Mouse (Mus musculus): ENCODE results near the gene Tmem132a. TPM values are rescaled to one million over a fixed set of nuclear protein-coding genes. Genes with fewer than 3 reads are reported as not detected.

Gene Tmem132a
- total and polyA plus RNA-seq, 3 experiments, result not detected

- H3K36me3 ChIP-seq (ENCODE audit: control insufficient read depth in 1 of 2, insufficient read depth in 2 of 2, low read length in 2 of 2), result no peaks in the 10 kb centered on the region
- H3K9ac ChIP-seq (ENCODE audit: control insufficient read depth, low read depth, low read length, poor library complexity, severe bottlenecking), result no peak overlapping the region
- no peak for DNase-seq (ENCODE audit: low read depth, low spot score)
- no peaks in the 10 kb centered on the region for H3K79me2 ChIP-seq (ENCODE audit: control insufficient read depth, insufficient read depth, low read length, poor library complexity)
- no peak overlapping the region for H3K27ac ChIP-seq (ENCODE audit: control insufficient read depth, low read depth, low read length)
- TF ChIP-seq MEF2A (IDR thresholded peaks at IDR 0.05; ENCODE audit: extremely low read depth, insufficient replicate concordance, low read depth, low read length, poor library complexity, severe bottlenecking), result no peak
- no peak for TF ChIP-seq ETS1 (IDR thresholded peaks at IDR 0.05; ENCODE audit: low read depth, low read length)
- no peak for TF ChIP-seq NRF1 (IDR thresholded peaks at IDR 0.05; ENCODE audit: insufficient read depth, low read depth, low read length, poor library complexity, severe bottlenecking)
- no peak for TF ChIP-seq UBTF (IDR thresholded peaks at IDR 0.05; ENCODE audit: borderline replicate concordance, insufficient read depth, low read depth, low read length)
- no peak for TF ChIP-seq USF1 (IDR thresholded peaks at IDR 0.05; ENCODE audit: low read depth, low read length)
- no peak for TF ChIP-seq TCF12 (IDR thresholded peaks at IDR 0.05; ENCODE audit: low read depth, low read length)
- no peak for TF ChIP-seq CHD2 (IDR thresholded peaks at IDR 0.05; ENCODE audit: low read length)
- TF ChIP-seq JUND (IDR thresholded peaks at IDR 0.05; ENCODE audit: low read depth, low read length), result no peak
- no peak for TF ChIP-seq MAFK (IDR thresholded peaks at IDR 0.05; ENCODE audit: borderline replicate concordance, low read depth, low read length)
- TF ChIP-seq MAX (IDR thresholded peaks at IDR 0.05; ENCODE audit: low read length), result no peak
- TF ChIP-seq MYC (IDR thresholded peaks at IDR 0.05; ENCODE audit: low read depth, low read length), result no peak
- no peak for TF ChIP-seq GABPA (IDR thresholded peaks at IDR 0.05; ENCODE audit: low read depth, low read length)
- no peak for TF ChIP-seq NELFE (IDR thresholded peaks at IDR 0.05; ENCODE audit: low read depth, low read length)
- TF ChIP-seq TAL1 (IDR thresholded peaks at IDR 0.05; ENCODE audit: low read length), result no peak
- no peak for TF ChIP-seq SIN3A (IDR thresholded peaks at IDR 0.05; ENCODE audit: low read length)
- no peak for TF ChIP-seq CHD1 (IDR thresholded peaks at IDR 0.05; ENCODE audit: low read depth, low read length)
- TF ChIP-seq EP300 (IDR thresholded peaks at IDR 0.05; ENCODE audit: low read depth in 1 of 2, low read length in 2 of 2), result no peak
- no peak for TF ChIP-seq RAD21 (IDR thresholded peaks at IDR 0.05; ENCODE audit: low read depth, low read length)
- no peaks in the 10 kb centered on the region for H3K9me3 ChIP-seq (replicated peaks; ENCODE audit: insufficient read depth, low read length)
- no peaks in the 10 kb centered on the region for H3K4me1 ChIP-seq (ENCODE audit: control insufficient read depth in 1 of 2, insufficient read depth in 2 of 2, low read length in 2 of 2)
- H3K27me3 ChIP-seq (ENCODE audit: control insufficient read depth in 1 of 2, insufficient read depth in 2 of 2, low read length in 2 of 2), result peaks cover 0 to 4% of the 10 kb centered on the region in 2 experiments; a peak in 1 of 4 replicates
- H3K4me3 ChIP-seq (ENCODE audit: control insufficient read depth in 1 of 2, insufficient read depth in 1 of 2, low read depth in 2 of 2, low read length in 2 of 2), result no peak overlapping the region
Measured at GRCm38 (mm10) chr19:10846150-10846549, 23.6 kb downstream of the Tmem132a start.

GRCm38 (mm10) chr19:10845454-10845853 is 24.3 kb downstream of the Tmem132a start:
- TF ChIP-seq USF2 (IDR thresholded peaks at IDR 0.05; ENCODE audit: borderline replicate concordance in 1 of 2, insufficient read depth in 1 of 2, low read depth in 1 of 2, low read length in 2 of 2) (no peak), MYB (IDR thresholded peaks at IDR 0.05; ENCODE audit: low read depth, low read length) (no peak), CTCF (IDR thresholded peaks at IDR 0.05 in 2 of 3, conservative IDR thresholded peaks at IDR 0.05 in 1 of 3; ENCODE audit: control insufficient read depth in 1 of 3, insufficient read depth in 1 of 3, low read depth in 2 of 3, low read length in 3 of 3, poor library complexity in 1 of 3, severe bottlenecking in 1 of 3) (no peak), ZKSCAN1 (IDR thresholded peaks at IDR 0.05; ENCODE audit: low read depth, low read length) (no peak), TAL1 (IDR thresholded peaks at IDR 0.05; ENCODE audit: low read length) (no peak)
- Histone ChIP-seq H3K36me3 (ENCODE audit: control insufficient read depth in 1 of 2, insufficient read depth in 2 of 2, low read length in 2 of 2) (no peaks in the 10 kb centered on the region), H3K79me2 (ENCODE audit: control insufficient read depth, insufficient read depth, low read length, poor library complexity) (no peaks in the 10 kb centered on the region), H3K27ac (ENCODE audit: control insufficient read depth, low read depth, low read length) (no peak overlapping the region), H3K4me3 (ENCODE audit: control insufficient read depth in 1 of 2, insufficient read depth in 1 of 2, low read depth in 2 of 2, low read length in 2 of 2) (no peak overlapping the region), H3K4me1 (ENCODE audit: control insufficient read depth in 1 of 2, insufficient read depth in 2 of 2, low read length in 2 of 2) (no peaks in the 10 kb centered on the region), H3K9me3 (replicated peaks; ENCODE audit: insufficient read depth, low read length) (no peaks in the 10 kb centered on the region), H3K9ac (ENCODE audit: control insufficient read depth, low read depth, low read length, poor library complexity, severe bottlenecking) (no peak overlapping the region), H3K27me3 (ENCODE audit: control insufficient read depth in 1 of 2, insufficient read depth in 2 of 2, low read length in 2 of 2) (peaks cover 0 to 4% of the 10 kb centered on the region in 2 experiments; a peak in 1 of 4 replicates)
- DNase-seq (ENCODE audit: low read depth, low spot score), result no peak

Data from MEL (cell line).